Mouse (Mus musculus) megakaryocyte, adult 5-6 weeks (primary cell): ENCODE results near the gene Pprc1. TPM values are rescaled to one million over a fixed set of nuclear protein-coding genes. Genes with fewer than 3 reads are reported as not detected.

Source experiments
- ATAC-seq: 2 replicates; pipeline ENCODE4 v1.8.0; 2016; ENCODE audit warnings: mild to moderate bottlenecking, inconsistent platforms; ENCODE audit not compliant: poor library complexity, severe bottlenecking
- total RNA-seq, 2 experiments: library from RNA; stranded (forward) in 1 of 2; stranded (reverse) in 1 of 2; fragments of 153-499, 151-499 nt in 1 of 2; fragments of 221-1000, 200-1000 nt in 1 of 2; gene quantifications; 2 replicates each; pipeline versions ENCODE4 v1.2.3 to v1.2.4; 2015 to 2017

Gene Pprc1
- total RNA-seq, 2 experiments from 2014 or later: 8.6 to 30.8 TPM

- ATAC-seq: no peak
Observed at GRCm38 (mm10) chr19:46032731-46033510, 11.8 kb upstream of the Pprc1 start.

- ATAC-seq: no peak
Observed at GRCm38 (mm10) chr19:46033911-46034310, 10.8 kb upstream of the Pprc1 start.

- ATAC-seq: no peak
Observed at GRCm38 (mm10) chr19:46035971-46036370, 8.7 kb upstream of the Pprc1 start.

GRCm38 (mm10) chr19:46036477-46037242 lies 8.0 kb upstream of the Pprc1 start:
- no peak for ATAC-seq

GRCm38 (mm10) chr19:46037243-46037924 lies 7.3 kb upstream of the Pprc1 start:
- no peak for ATAC-seq

GRCm38 (mm10) chr19:46037925-46038850 lies 6.5 kb upstream of the Pprc1 start:
- no peak for ATAC-seq

- ATAC-seq: no peak
Observed at GRCm38 (mm10) chr19:46038851-46039260, 5.8 kb upstream of the Pprc1 start.

- peak; percentile 95 for ATAC-seq
Observed at GRCm38 (mm10) chr19:46039478-46039877, 5.2 kb upstream of the Pprc1 start.

GRCm38 (mm10) chr19:46040149-46040902 lies 4.4 kb upstream of the Pprc1 start:
- ATAC-seq: no peak

GRCm38 (mm10) chr19:46041299-46041932 lies 3.3 kb upstream of the Pprc1 start:
- no peak for ATAC-seq

GRCm38 (mm10) chr19:46041933-46042475 lies 2.7 kb upstream of the Pprc1 start:
- no peak for ATAC-seq

GRCm38 (mm10) chr19:46042476-46043011 lies 2.1 kb upstream of the Pprc1 start:
- ATAC-seq: no peak

GRCm38 (mm10) chr19:46043380-46043779 lies 1.3 kb upstream of the Pprc1 start:
- no peak for ATAC-seq

- peak; percentile 73 for ATAC-seq
Observed at GRCm38 (mm10) chr19:46044993-46045695, 458 bp downstream of the Pprc1 start, which contains the start of gene Ldb1. TSS of gene Ldb1 (minus strand) at chr19:46045214.

GRCm38 (mm10) chr19:46045696-46046311 lies 1.1 kb downstream of the Pprc1 start:
- 0 out of 2 replicates have a peak, but pooled peaks have one; percentile 16 for ATAC-seq

- no peak for ATAC-seq
Observed at GRCm38 (mm10) chr19:46046621-46047025, 1.9 kb downstream of the Pprc1 start.

GRCm38 (mm10) chr19:46047426-46047825 lies 2.7 kb downstream of the Pprc1 start:
- ATAC-seq: no peak
